Mouse (Mus musculus): Measurements from ENCODE around the gene Lck. TPM values are rescaled to one million over a fixed set of nuclear protein-coding genes. Genes with fewer than 3 reads are reported as not detected.

Gene Lck
- 2.7 and 3.6 TPM in 2 replicates for total RNA-seq (2012; rRNA removed)
- polyA plus RNA-seq (2012; ENCODE audit: insufficient read depth in 1 of 2, insufficient read length in 2 of 2, low read depth in 1 of 2, low replicate concordance in 2 of 2, missing spikeins in 1 of 2) = 1 to 10 TPM in 1 of 2 experiments, not detected in 1; 6.9 TPM

- Histone ChIP-seq H3K4me3 (ENCODE audit: control insufficient read depth in 1 of 2, insufficient read depth in 1 of 2, low read depth in 2 of 2, low read length in 2 of 2) (no peak within 1 kb of the TSS), H3K27me3 (ENCODE audit: control insufficient read depth in 1 of 2, insufficient read depth in 2 of 2, low read length in 2 of 2) (no peaks in the 10 kb centered on the region; a peak in 1 of 4 replicates), H3K79me2 (ENCODE audit: control insufficient read depth, insufficient read depth, low read length, poor library complexity) (no peaks in the 10 kb centered on the region), H3K9ac (ENCODE audit: control insufficient read depth, low read depth, low read length, poor library complexity, severe bottlenecking) (no peak within 1 kb of the TSS), H3K36me3 (ENCODE audit: control insufficient read depth in 1 of 2, insufficient read depth in 2 of 2, low read length in 2 of 2) (peaks cover 0 to 6% of the 10 kb centered on the region in 2 experiments; a peak in 2 of 4 replicates), H3K27ac (ENCODE audit: control insufficient read depth, low read depth, low read length) (no peak within 1 kb of the TSS), H3K4me1 (ENCODE audit: control insufficient read depth in 1 of 2, insufficient read depth in 2 of 2, low read length in 2 of 2) (peaks cover 0 to 15% of the 10 kb centered on the region in 2 experiments; a peak in 3 of 4 replicates), H3K9me3 (replicated peaks; ENCODE audit: insufficient read depth, low read length) (no peaks in the 10 kb centered on the region)
- DNase-seq (ENCODE audit: low read depth, low spot score) = no peak
- TF ChIP-seq CHD2 (IDR thresholded peaks at IDR 0.05; ENCODE audit: low read length) = no peak
- TF ChIP-seq MYC (IDR thresholded peaks at IDR 0.05; ENCODE audit: low read depth, low read length) = no peak
- no peak for TF ChIP-seq RAD21 (IDR thresholded peaks at IDR 0.05; ENCODE audit: low read depth, low read length)
- TF ChIP-seq GABPA (IDR thresholded peaks at IDR 0.05; ENCODE audit: low read depth, low read length) = no peak
Observed at GRCm38 (mm10) chr4:129573430-129573829, at the start of gene Lck. TSS of gene Lck (minus strand) at chr4:129573641.

GRCm38 (mm10) chr4:129622803-129623535 is 49.5 kb upstream of the Lck start:
- Histone ChIP-seq H3K9me3 (replicated peaks; ENCODE audit: insufficient read depth, low read length) (no peaks in the 10 kb centered on the region), H3K4me1 (ENCODE audit: control insufficient read depth in 1 of 2, insufficient read depth in 2 of 2, low read length in 2 of 2) (peaks cover 3 to 17% of the 10 kb centered on the region in 2 experiments; a peak in 3 of 4 replicates), H3K27me3 (ENCODE audit: control insufficient read depth in 1 of 2, insufficient read depth in 2 of 2, low read length in 2 of 2) (no peaks in the 10 kb centered on the region), H3K9ac (ENCODE audit: control insufficient read depth, low read depth, low read length, poor library complexity, severe bottlenecking) (peak overlapping the region; percentile 77), H3K4me3 (ENCODE audit: control insufficient read depth in 1 of 2, insufficient read depth in 1 of 2, low read depth in 2 of 2, low read length in 2 of 2) (peak overlapping the region; percentile 68 to 73), H3K36me3 (ENCODE audit: control insufficient read depth in 1 of 2, insufficient read depth in 2 of 2, low read length in 2 of 2) (peaks cover 0 to 9% of the 10 kb centered on the region in 2 experiments; a peak in 3 of 4 replicates), H3K79me2 (ENCODE audit: control insufficient read depth, insufficient read depth, low read length, poor library complexity) (peaks cover 4% of the 10 kb centered on the region; the same call in 1 of the 2 replicates), H3K27ac (ENCODE audit: control insufficient read depth, low read depth, low read length) (no peak overlapping the region)
- peak; percentile 39 for DNase-seq (ENCODE audit: low read depth, low spot score)
- no peak for TF ChIP-seq MAX (IDR thresholded peaks at IDR 0.05; ENCODE audit: low read length)
- no peak for TF ChIP-seq ZKSCAN1 (IDR thresholded peaks at IDR 0.05; ENCODE audit: low read depth, low read length)
- no peak for TF ChIP-seq MYC (IDR thresholded peaks at IDR 0.05; ENCODE audit: low read depth, low read length)
- no peak for TF ChIP-seq E2F4 (IDR thresholded peaks at IDR 0.05; ENCODE audit: borderline replicate concordance, low read depth, low read length)

- DNase-seq (ENCODE audit: low read depth, low spot score) = no peak
- no peaks in the 10 kb centered on the region for H3K9me3 ChIP-seq (replicated peaks; ENCODE audit: insufficient read depth, low read length)
- H3K9ac ChIP-seq (ENCODE audit: control insufficient read depth, low read depth, low read length, poor library complexity, severe bottlenecking) = peak overlapping the region; percentile 77; the same call in 1 of the 2 replicates
- no peak overlapping the region for H3K27ac ChIP-seq (ENCODE audit: control insufficient read depth, low read depth, low read length)
- H3K4me1 ChIP-seq (ENCODE audit: control insufficient read depth in 1 of 2, insufficient read depth in 2 of 2, low read length in 2 of 2) = peaks cover 3 to 17% of the 10 kb centered on the region in 2 experiments; a peak in 3 of 4 replicates
- H3K79me2 ChIP-seq (ENCODE audit: control insufficient read depth, insufficient read depth, low read length, poor library complexity) = peaks cover 4% of the 10 kb centered on the region; the same call in 1 of the 2 replicates
- no peak overlapping the region for H3K4me3 ChIP-seq (ENCODE audit: control insufficient read depth in 1 of 2, insufficient read depth in 1 of 2, low read depth in 2 of 2, low read length in 2 of 2)
- no peaks in the 10 kb centered on the region for H3K27me3 ChIP-seq (ENCODE audit: control insufficient read depth in 1 of 2, insufficient read depth in 2 of 2, low read length in 2 of 2)
- H3K36me3 ChIP-seq (ENCODE audit: control insufficient read depth in 1 of 2, insufficient read depth in 2 of 2, low read length in 2 of 2) = peaks cover 0 to 9% of the 10 kb centered on the region in 2 experiments; a peak in 3 of 4 replicates
- TF ChIP-seq TBP (IDR thresholded peaks at IDR 0.05; ENCODE audit: low read depth, low read length) (no peak), SIN3A (IDR thresholded peaks at IDR 0.05; ENCODE audit: low read length) (no peak), MAX (IDR thresholded peaks at IDR 0.05; ENCODE audit: low read length) (no peak), POLR2A (IDR thresholded peaks at IDR 0.05; ENCODE audit: control insufficient read depth in 1 of 2, insufficient read depth in 1 of 2, low read depth in 1 of 2, low read length in 2 of 2, poor library complexity in 1 of 2) (no peak), RCOR1 (IDR thresholded peaks at IDR 0.05; ENCODE audit: low read depth, low read length) (no peak), ZMIZ1 (IDR thresholded peaks at IDR 0.05; ENCODE audit: low read depth, low read length) (no peak), ZKSCAN1 (IDR thresholded peaks at IDR 0.05; ENCODE audit: low read depth, low read length) (no peak), BHLHE40 (IDR thresholded peaks at IDR 0.05; ENCODE audit: borderline replicate concordance, low read depth, low read length) (no peak), CHD1 (IDR thresholded peaks at IDR 0.05; ENCODE audit: low read depth, low read length) (no peak), SMC3 (IDR thresholded peaks at IDR 0.05; ENCODE audit: low read depth, low read length) (no peak), MYC (IDR thresholded peaks at IDR 0.05; ENCODE audit: low read depth, low read length) (no peak), GATA1 (IDR thresholded peaks at IDR 0.05; ENCODE audit: low read depth, low read length) (no peak), RAD21 (IDR thresholded peaks at IDR 0.05; ENCODE audit: low read depth, low read length) (no peak), USF2 (IDR thresholded peaks at IDR 0.05; ENCODE audit: borderline replicate concordance in 1 of 2, insufficient read depth in 1 of 2, low read depth in 1 of 2, low read length in 2 of 2) (no peak), UBTF (IDR thresholded peaks at IDR 0.05; ENCODE audit: borderline replicate concordance, insufficient read depth, low read depth, low read length) (no peak), CTCF (IDR thresholded peaks at IDR 0.05 in 2 of 3, conservative IDR thresholded peaks at IDR 0.05 in 1 of 3; ENCODE audit: control insufficient read depth in 1 of 3, insufficient read depth in 1 of 3, low read depth in 2 of 3, low read length in 3 of 3, poor library complexity in 1 of 3, severe bottlenecking in 1 of 3) (no peak), MAZ (IDR thresholded peaks at IDR 0.05; ENCODE audit: low read depth, low read length) (no peak), POLR2AphosphoS5 (IDR thresholded peaks at IDR 0.05; ENCODE audit: borderline replicate concordance, low read depth, low read length) (no peak), ZNF384 (IDR thresholded peaks at IDR 0.05; ENCODE audit: low read depth, low read length) (no peak)
Observed at GRCm38 (mm10) chr4:129622120-129622802, 48.8 kb upstream of the Lck start.
